Mouse (Mus musculus) heart, postnatal 25 days (tissue): ENCODE data around the gene Pgp. TPM values are rescaled to one million over a fixed set of nuclear protein-coding genes. Genes with fewer than 3 reads are reported as not detected.
A peak's percentile ranks its signal among the peaks of the same experiment; 100 is the strongest.
"Not testable (repeated sequence)": the region's sequence is repeated elsewhere in the genome, so short reads cannot be mapped to it uniquely, and the experiment has no call there.

Experiments used
- DNase-seq: peaks from one replicate; pipeline ENCODE4 v3.0.0; 2022; ENCODE audit warnings: low spot score
- intact Hi-C: fragments of 180-260 bp; cut with DNase I; formaldehyde crosslinking; loops from one replicate; pipeline ENCODE4 v1.15.1; 2025
- total RNA-seq, 2 experiments: library from RNA; stranded (reverse); gene quantifications; 2 replicates each; pipeline ENCODE4 v1.2.3; 2021

The Pgp gene
- total RNA-seq, 2 experiments from 2014 or later: 42.3 to 43.3 TPM

- intact Hi-C loops: loop anchor here (5.0 kb wide), 1 partner anchor 38 kb away; no protein-coding TSS in a partner anchor
- peak; percentile 99 for DNase-seq
Measured at GRCm38 (mm10) chr17:24454756-24455522, 15.3 kb upstream of the Pgp start.

DNA sequence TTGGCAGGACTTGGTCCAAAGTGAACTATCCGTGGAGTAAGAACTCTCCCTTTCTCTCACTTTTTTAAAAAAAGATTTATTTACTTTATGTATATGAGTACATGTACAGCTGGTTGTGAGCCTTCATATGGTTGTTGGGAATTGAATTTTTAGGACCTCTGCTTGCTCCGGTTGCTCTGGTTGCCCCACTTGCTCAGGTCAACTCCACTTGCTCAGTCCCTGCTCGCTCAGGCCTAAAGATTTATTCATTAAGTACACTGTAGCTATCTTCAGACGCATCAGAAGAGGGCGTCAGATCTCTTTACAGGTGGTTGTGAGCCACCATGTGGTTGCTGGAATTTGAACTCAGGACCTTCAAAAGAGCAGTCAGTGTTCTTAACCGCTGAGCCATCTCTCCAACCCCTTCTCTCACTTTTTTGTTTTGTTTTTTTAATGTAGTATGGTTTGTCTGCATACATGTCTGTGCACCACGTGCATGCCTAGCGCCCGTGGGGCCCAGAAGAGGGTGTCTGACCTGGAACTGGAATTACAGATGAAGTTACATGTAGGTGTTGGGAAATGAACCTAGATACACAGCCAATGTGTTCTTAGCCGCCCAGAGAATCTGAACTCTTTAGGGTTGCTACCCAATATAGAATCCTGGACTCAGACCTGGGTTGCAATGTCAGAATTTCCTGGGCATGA is 14.5 kb upstream of the Pgp start:
- DNase-seq, intact Hi-C loops: not testable (repeated sequence)

GRCm38 (mm10) chr17:24461580-24461979 is 8.6 kb upstream of the Pgp start:
- no peak for DNase-seq
- intact Hi-C loops: no loop called here

- DNase-seq: no peak
- intact Hi-C loops: no loop called here
Measured at GRCm38 (mm10) chr17:24462932-24463331, 7.3 kb upstream of the Pgp start.

DNA sequence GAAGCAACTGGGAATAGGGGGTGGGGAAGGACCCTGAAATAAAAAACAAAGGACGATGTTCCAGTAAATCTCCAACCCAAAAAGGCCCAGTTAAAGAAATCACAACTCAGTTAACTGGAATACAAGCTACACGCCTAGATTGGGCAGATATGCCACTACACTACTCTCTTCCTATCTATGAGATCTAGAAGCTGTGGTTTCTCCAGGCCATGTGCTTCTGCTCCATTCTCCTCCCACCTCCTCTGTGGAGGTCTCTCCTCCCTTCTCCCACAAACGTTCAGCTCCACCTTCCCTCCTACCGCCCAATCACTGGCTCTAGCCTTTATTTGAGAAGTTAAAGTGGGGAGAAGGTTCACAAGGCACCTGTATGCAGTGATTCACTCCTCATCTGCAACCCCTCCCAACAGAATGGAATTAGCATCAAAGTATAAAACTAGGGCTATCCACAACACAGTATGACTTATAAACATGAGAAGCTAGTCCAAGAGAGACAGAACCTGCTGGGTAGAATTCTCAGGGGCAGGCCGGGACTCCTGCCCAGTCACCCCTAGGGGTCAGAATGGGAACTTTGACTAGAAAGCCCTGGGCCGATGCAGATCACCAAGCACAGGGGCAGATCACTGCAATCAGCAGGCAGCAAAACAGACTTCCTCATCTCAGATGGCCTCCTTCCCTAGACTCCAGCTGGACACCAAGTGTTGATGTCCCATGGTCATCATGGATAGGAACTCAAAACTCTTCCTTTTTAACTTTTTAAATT is 6.6 kb upstream of the Pgp start:
- intact Hi-C loops: no loop called here
- DNase-seq: no peak

DNA sequence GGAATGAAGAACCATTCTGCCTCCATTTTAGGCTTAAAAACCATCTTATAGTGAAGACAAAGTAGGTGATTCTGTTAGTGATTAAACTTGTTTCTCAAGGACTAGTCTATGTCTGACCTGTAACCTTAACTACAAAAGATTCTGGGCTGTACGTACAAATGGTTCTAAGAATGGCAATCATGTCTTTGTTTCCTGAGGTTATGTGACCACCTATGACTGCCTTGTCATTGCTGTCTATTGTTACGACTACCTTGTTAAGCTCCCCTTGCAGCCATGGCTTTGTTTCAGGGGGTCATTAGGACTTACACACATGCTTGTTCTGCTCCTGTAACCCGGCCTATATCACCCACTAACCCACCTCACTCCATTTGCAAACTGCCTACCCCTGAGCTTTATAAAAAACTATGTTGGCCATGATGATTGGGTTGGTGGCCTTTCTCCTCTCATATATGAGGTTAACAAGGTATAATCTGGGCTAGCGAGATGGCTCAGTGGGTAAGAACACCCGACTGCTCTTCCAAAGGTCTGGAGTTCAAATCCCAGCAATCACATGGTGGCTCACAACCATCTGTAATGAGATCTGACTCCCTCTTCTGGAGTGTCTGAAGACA is 1.5 kb upstream of the Pgp start:
- no peak for DNase-seq
- intact Hi-C loops: no loop called here

DNA sequence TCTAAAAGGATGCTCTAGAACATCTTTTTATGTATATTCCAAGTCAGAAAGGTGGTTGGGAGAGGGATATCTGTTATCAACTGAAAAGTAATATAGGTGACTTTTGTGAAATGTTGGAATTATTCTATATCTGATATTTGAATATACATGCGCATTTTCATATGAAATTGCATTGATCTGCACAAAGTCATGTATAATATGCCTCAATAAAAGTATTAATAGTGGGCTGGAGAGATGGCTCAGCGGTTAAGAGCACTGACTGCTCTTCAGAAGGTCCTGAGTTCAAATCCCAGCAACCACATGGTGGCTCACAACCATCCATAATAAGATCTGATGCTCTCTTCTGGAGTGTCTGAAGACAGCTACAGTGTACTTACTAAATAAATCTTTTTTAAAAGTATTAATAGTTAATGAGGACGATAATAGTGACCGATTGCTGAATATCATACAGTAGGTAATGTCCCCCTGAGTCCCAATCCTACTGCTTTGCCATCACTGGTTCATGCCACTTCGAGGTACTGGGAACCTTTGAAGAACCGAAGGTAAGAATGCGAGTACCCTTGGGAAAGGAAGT is 769 bp upstream of the Pgp start:
- intact Hi-C loops: no loop called here

GRCm38 (mm10) chr17:24470701-24471527 is 722 bp downstream of the Pgp start:
- intact Hi-C loops: no loop called here
- no peak for DNase-seq

More for the DNA sequence above, 769 bp upstream of the Pgp start:
- no peak for DNase-seq

GRCm38 (mm10) chr17:24472512-24472911 is 2.3 kb downstream of the Pgp start:
- no peak for DNase-seq
- intact Hi-C loops: no loop called here

DNA sequence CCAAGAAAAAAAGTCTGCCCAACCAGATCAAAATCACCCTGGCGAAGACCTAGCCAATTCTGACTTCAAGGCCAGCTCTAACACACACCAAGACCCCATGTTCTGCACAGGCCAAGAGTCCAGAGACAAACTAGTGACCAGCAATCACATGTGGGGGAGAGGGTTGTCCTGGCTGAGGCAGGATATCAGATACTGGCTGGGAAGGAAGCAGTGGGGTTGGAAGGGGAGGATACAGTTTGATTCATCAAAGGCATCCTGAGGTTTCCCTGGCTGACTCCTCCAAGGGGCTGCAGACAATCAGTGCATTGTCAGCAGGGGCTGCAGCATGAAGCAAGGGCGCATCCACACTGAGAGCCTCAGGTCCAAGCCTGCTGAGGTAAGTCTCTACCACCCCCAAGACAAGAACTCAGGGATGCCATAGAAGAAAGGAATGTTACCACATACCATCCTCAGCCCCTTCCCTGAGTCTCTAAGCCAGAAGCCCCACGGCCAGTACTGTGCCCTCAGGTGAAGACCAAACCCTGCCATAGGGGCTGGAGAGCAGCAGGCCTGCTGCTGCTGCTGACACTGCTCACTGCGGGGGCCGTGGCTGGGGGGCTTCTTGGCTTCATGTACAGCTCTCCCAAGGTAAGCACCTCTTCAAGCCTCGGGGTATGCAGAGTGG is 3.6 kb downstream of the Pgp start, which contains the start of gene Bricd5:
Gene Bricd5, plus strand, starts transcription at position 273 of the 664 bp plus-strand sequence.
- DNase-seq: no peak
- intact Hi-C loops: no loop called here

DNA sequence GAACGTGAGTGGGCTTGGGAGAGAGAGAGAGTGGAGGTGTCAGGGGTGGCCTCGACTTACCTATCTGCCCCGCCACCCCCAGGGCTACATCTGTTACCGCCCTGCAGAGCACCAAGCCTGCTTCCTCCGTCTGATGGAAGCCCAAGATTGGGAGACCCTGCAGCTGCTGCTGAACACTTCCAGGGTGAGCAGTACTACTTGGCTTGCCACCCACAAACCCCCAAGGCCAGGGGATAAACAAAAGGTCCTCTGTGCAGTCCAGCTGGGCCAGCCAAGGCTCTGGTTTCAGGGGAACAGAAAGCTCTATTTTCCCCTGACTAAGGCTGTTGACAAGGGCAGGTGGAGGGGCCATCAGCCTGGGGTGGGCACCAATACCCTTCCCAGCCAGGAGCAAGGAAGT is 4.4 kb downstream of the Pgp start:
- intact Hi-C loops: no loop called here
- no peak for DNase-seq

- intact Hi-C loops: loop anchor here (5.0 kb wide), 2 partner anchors 37 to 197 kb away; no protein-coding TSS in a partner anchor
- DNase-seq: no peak
Measured at GRCm38 (mm10) chr17:24475586-24475985, 5.4 kb downstream of the Pgp start.

DNA sequence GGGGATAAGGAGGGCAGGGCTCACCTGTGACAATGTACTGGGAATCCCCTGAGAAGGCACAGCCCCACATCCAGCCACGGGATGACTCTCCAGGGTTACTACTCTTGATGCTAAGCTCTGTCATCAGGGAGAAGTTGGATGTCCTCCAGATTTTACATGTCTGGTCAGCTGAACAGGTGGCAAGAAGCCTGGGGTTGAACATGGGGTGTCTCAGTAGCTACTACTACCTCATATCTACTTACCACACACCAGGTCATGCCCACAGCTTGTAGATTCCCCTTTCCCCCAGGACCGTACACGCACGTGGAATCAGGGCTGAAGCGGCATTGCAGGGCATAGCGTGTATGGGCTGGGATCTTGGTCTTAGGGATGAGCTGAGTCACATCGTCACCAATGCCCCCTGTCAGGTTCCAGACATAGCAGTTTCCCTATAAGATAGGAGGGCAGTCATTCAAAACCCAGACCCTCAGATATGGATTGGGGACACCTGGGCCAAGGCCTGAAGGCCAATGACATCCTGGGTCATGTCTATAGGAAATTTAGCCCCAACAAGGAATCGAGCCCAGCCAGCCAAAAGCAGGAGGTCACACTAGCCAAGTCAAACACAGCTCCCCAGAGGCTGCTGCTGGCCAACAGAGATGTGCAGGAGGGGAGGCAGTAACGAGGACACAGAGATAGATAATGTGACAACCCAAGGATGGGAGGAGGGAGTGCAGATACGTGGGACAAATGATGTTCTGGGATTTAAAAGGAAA is 6.0 kb downstream of the Pgp start:
- intact Hi-C loops: loop anchor here (5.0 kb wide), 2 partner anchors 36 to 196 kb away; no protein-coding TSS in a partner anchor

DNA sequence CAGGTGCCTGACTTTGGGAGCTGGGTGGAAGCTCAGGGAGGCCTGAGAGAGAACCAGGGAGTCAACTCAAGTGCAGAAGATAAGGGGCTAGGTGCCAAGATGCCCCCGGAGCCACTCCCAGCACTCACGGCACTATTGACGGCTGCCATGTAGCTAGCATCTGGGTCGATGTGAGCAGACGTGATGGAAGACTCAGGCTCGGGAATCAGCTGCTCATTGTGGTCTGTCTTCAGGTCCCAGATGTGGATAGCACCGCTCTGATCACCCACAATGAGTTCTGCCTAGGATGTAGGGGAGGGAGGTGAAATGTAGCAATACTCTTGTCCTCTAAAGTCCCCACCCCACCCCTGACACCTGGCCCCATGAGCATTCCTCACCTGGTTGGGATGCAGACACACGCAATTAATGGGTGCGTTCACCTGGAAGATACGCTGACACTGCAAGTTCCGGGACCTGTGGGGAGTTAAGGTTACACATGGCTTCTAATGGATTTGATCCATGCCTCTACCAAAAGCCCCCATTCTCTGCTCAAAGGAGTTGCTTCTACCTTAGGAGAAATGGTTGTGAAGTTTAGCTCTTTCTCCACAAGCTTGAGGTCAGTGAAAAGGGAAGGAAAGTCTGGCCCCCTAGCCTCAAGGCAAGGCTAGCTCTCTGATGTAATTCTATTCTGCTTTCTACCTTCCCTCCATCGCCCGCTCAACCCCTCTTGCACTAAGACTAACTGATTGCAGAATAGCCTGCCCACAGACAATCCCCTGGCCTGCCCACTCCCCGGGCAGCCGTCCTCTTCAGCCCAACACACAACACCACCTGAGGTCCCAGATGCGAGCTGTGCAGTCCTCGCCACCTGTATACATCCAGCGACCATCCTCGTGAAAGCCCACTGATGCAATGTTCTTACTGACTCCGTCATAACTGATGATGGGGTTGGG is 7.1 kb downstream of the Pgp start:
- no peak for DNase-seq
- intact Hi-C loops: loop anchor here (5.0 kb wide), 2 partner anchors 35 to 195 kb away; no protein-coding TSS in a partner anchor

More for the DNA sequence above, 6.0 kb downstream of the Pgp start:
- no peak for DNase-seq

GRCm38 (mm10) chr17:24477985-24478600 is 7.9 kb downstream of the Pgp start:
- no peak for DNase-seq
- intact Hi-C loops: loop anchor here (5.0 kb wide), 2 partner anchors 34 to 194 kb away; no protein-coding TSS in a partner anchor
